Mouse (Mus musculus): ENCODE results near the gene Lkaaear1.

Gene Lkaaear1

DNA sequence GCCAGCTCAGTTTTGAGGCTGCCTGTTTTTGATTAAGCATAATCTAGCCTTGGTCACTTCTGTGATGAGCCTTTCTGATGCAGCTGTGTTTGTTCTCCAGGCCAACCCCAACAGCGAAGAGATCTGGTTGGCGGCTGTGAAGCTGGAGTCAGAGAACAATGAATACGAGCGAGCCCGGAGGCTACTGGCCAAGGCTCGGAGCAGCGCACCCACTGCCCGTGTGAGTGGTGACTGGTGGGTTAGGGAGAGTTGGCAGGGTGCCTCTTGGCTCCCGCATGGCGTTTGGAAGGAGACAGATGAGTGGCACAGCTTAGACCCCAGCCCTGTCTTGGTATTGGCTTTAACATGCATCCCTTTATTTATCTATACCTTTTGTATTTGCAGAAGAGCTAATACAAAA lies 49.3 kb downstream of the Lkaaear1 start:
- no peak for DNase-seq
